Mouse (Mus musculus) thymus, adult 2 months (tissue): ENCODE results near the gene Shank1. TPM values are rescaled to one million over a fixed set of nuclear protein-coding genes. Genes with fewer than 3 reads are reported as not detected.
"Not testable (repeated sequence)": the region's sequence is repeated elsewhere in the genome, so short reads cannot be mapped to it uniquely, and the experiment has no call there.

Experiments used
- DNase-seq: peaks from one replicate; pipeline ENCODE4 v3.0.0; 2021
- H3K27ac ChIP-seq: fragments of 200-500 bp; 2 replicates; pipeline ENCODE4 v1.5.1; 2012; ENCODE audit warnings: low read length, control low read depth; ENCODE audit not compliant: control insufficient read depth, insufficient read depth
- H3K27me3 ChIP-seq: fragments of 200-500 bp; 2 replicates; pipeline ENCODE4 v1.6.1; 2012; ENCODE audit warnings: mild to moderate bottlenecking, low read length, moderate library complexity, mixed read lengths; ENCODE audit not compliant: control insufficient read depth, insufficient read depth
- H3K36me3 ChIP-seq: fragments of 200-500 bp; 2 replicates; pipeline ENCODE4 v1.6.1; 2012; ENCODE audit warnings: mild to moderate bottlenecking, low read length, moderate library complexity; ENCODE audit not compliant: control insufficient read depth, insufficient read depth
- H3K4me1 ChIP-seq: fragments of 200-500 bp; replicated peaks from 2 replicates; pipeline ENCODE4 v1.6.1; 2012; ENCODE audit warnings: low read length; ENCODE audit not compliant: control insufficient read depth, insufficient read depth
- H3K4me3 ChIP-seq: fragments of 200-500 bp; 2 replicates; pipeline ENCODE4 v1.5.1; 2012; ENCODE audit warnings: mild to moderate bottlenecking, low read length, control low read depth, moderate library complexity; ENCODE audit not compliant: control insufficient read depth, insufficient read depth
- CTCF ChIP-seq: fragments of 200-500 bp; IDR thresholded peaks from 2 replicates; pipeline ENCODE4 v1.5.1; 2012; ENCODE audit warnings: mild to moderate bottlenecking, control low read depth, low read length, moderate library complexity, borderline replicate concordance; ENCODE audit not compliant: control insufficient read depth, poor library complexity, insufficient read depth; ENCODE audit errors: extremely low read depth
- POLR2A ChIP-seq: fragments of 200-500 bp; IDR thresholded peaks from 2 replicates; pipeline ENCODE4 v1.6.1; 2012; ENCODE audit warnings: mild to moderate bottlenecking, low read length, control low read depth, moderate library complexity; ENCODE audit not compliant: control insufficient read depth, poor library complexity, insufficient read depth; ENCODE audit errors: extremely low read depth
- WGBS: fragments of 180-500 bp; shearing (Covaris S2); methylation state at CpG from one replicate; pipeline ENCODE4 v1.1.7; 2018; 5-methylcytosine and 5-hydroxymethylcytosine counted together
- polyA plus RNA-seq: library from polyadenylated mRNA; depleted of rRNA; stranded (reverse); fragments of >200 nt; gene quantifications from 2 replicates; pipeline ENCODE4 v1.2.3, GENCODE M21; 2012

Shank1 gene
- polyA plus RNA-seq, 1 experiment, result 1.9 TPM

- Histone ChIP-seq H3K27ac (no peak overlapping the region), H3K4me3 (no peak overlapping the region), H3K4me1 (no peaks in the 10 kb centered on the region), H3K27me3 (no peaks in the 10 kb centered on the region), H3K36me3 (no peaks in the 10 kb centered on the region)
- peak; percentile 25 for DNase-seq
- TF ChIP-seq CTCF (no peak), POLR2A (no peak)
- 52% methylated on average over 2 of the region's 2 CpGs for WGBS
These were observed 32.8 kb upstream of the Shank1 start for GRCm38 (mm10) chr7:44277250-44277622.

- Histone ChIP-seq H3K36me3 (no peaks in the 10 kb centered on the region), H3K27ac (no peak overlapping the region), H3K4me1 (no peaks in the 10 kb centered on the region), H3K27me3 (no peaks in the 10 kb centered on the region), H3K4me3 (no peak overlapping the region)
- DNase-seq, result no peak
- 22% methylated on average over 1 of the region's 1 CpGs for WGBS
- TF ChIP-seq CTCF (no peak), POLR2A (no peak)
These were observed 29.1 kb upstream of the Shank1 start for GRCm38 (mm10) chr7:44280959-44281358.

- Histone ChIP-seq H3K27ac (no peak overlapping the region), H3K27me3 (no peaks in the 10 kb centered on the region), H3K4me1 (no peaks in the 10 kb centered on the region), H3K36me3 (no peaks in the 10 kb centered on the region), H3K4me3 (no peak overlapping the region)
- TF ChIP-seq CTCF, result no peak
- no peak for TF ChIP-seq POLR2A
- no peak for DNase-seq
- WGBS, result 90% methylated on average over 7 of the region's 7 CpGs
These were observed 28.5 kb upstream of the Shank1 start for GRCm38 (mm10) chr7:44281586-44281985.

- H3K27me3 ChIP-seq, result no peaks in the 10 kb centered on the region
- no peak overlapping the region for H3K27ac ChIP-seq
- TF ChIP-seq CTCF, result no peak
- no peak for TF ChIP-seq POLR2A
- no peaks in the 10 kb centered on the region for H3K4me1 ChIP-seq
- 86% methylated on average over 7 of the region's 7 CpGs for WGBS
- no peaks in the 10 kb centered on the region for H3K36me3 ChIP-seq
- no peak for DNase-seq
- H3K4me3 ChIP-seq, result no peak overlapping the region
These were observed 22.3 kb upstream of the Shank1 start for GRCm38 (mm10) chr7:44287760-44288159.

- TF ChIP-seq CTCF, result no peak
- TF ChIP-seq POLR2A, result no peak
- H3K4me1 ChIP-seq, result no peaks in the 10 kb centered on the region
- H3K27me3 ChIP-seq, result no peaks in the 10 kb centered on the region
- H3K4me3 ChIP-seq, result no peak overlapping the region
- WGBS, result 85% methylated on average over 4 of the region's 4 CpGs
- DNase-seq, result no peak
- no peaks in the 10 kb centered on the region for H3K36me3 ChIP-seq
- no peak overlapping the region for H3K27ac ChIP-seq
These were observed 19.1 kb upstream of the Shank1 start for GRCm38 (mm10) chr7:44290986-44291385.

GRCm38 (mm10) chr7:44291418-44291817 lies 18.6 kb upstream of the Shank1 start:
- no peak for TF ChIP-seq POLR2A
- no peak for TF ChIP-seq CTCF
- H3K27ac ChIP-seq, result no peak overlapping the region
- 60% methylated on average over 4 of the region's 4 CpGs for WGBS

GRCm38 (mm10) chr7:44297501-44297900 lies 12.6 kb upstream of the Shank1 start:
- H3K27me3 ChIP-seq, H3K4me3 ChIP-seq: not testable (repeated sequence)
- 93% methylated on average over 2 of the region's 2 CpGs for WGBS

More at GRCm38 (mm10) chr7:44291418-44291817, 18.6 kb upstream of the Shank1 start:
- no peaks in the 10 kb centered on the region for H3K4me1 ChIP-seq
- DNase-seq, result no peak
- H3K36me3 ChIP-seq, result no peaks in the 10 kb centered on the region
- H3K4me3 ChIP-seq, result no peak overlapping the region
- H3K27me3 ChIP-seq, result no peaks in the 10 kb centered on the region

More at GRCm38 (mm10) chr7:44297501-44297900, 12.6 kb upstream of the Shank1 start:
- H3K36me3 ChIP-seq, H3K27ac ChIP-seq, H3K4me1 ChIP-seq, DNase-seq: not testable (repeated sequence)
